8 mouse cellular contexts compared by ENCODE assay signal in the genomic region with DNA sequence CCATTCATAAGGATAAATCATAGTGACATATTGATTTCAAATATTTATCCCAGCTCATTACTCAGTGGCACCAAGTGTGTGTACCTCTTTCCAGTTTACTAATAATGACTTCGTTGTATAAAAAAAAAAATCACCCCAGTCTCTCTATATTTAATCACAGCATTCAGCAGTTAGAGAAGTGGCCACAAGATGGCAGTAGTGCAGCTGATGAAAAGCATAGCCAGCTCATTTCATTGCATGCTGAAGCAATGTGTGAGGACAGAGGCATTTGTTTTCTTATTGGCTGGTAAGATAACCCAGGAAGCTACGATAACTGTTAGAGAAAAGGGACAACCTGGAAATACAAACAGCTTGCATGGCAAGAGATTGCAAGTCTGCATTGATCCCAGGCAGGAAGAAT.
DNase-seq lines count a peak whose midpoint lies in the region; ATAC-seq and TF ChIP-seq lines count a peak whose summit lies in the region.
"Not testable (repeated sequence)": the region's sequence is repeated elsewhere in the genome, so short reads cannot be mapped to it uniquely, and the experiment has no call there.

No protein-coding gene starts in this region.

- H3K4me1 ChIP-seq in embryonic facial prominence, embryonic 10.5 days; kidney, postnatal 0 days (replicated peaks; ENCODE audit: insufficient read depth, low read length); midbrain, embryonic 10.5 days: not testable (repeated sequence)

- H3K27me3 ChIP-seq in embryonic facial prominence, embryonic 10.5 days (replicated peaks; ENCODE audit: low read depth, poor library complexity, severe bottlenecking); kidney, postnatal 0 days (ENCODE audit: insufficient read depth, low read length); midbrain, embryonic 10.5 days (ENCODE audit: low read depth, poor library complexity, severe bottlenecking): not testable (repeated sequence)

- ATAC-seq in kidney, postnatal 0 days (replicated peaks; ENCODE audit: low FRiP score, low read depth): not testable (repeated sequence)

- intact Hi-C loops in heart, postnatal 14 days (cut with DNase I); left cerebral cortex, postnatal 25 days (cut with DNase I): not testable (repeated sequence)

- not testable (repeated sequence) for H3K9ac ChIP-seq in kidney, postnatal 0 days (ENCODE audit: low read depth, low read length)

- not testable (repeated sequence) for H3K9me3 ChIP-seq in embryonic facial prominence, embryonic 10.5 days; kidney, postnatal 0 days (replicated peaks; ENCODE audit: low read length); midbrain, embryonic 10.5 days (replicated peaks)

- WGBS in embryonic facial prominence, embryonic 10.5 days: 53% methylated on average over 2 of the region's 2 CpGs
- 41% methylated on average over 1 of the region's 2 CpGs for WGBS in kidney, postnatal 0 days
- WGBS in midbrain, embryonic 10.5 days: 63% methylated on average over 1 of the region's 2 CpGs

- DNase-seq in adrenal gland, postnatal 14 days: peak; percentile 46
- peak; percentile 9 for DNase-seq in embryonic facial prominence, embryonic 10.5 days (ENCODE audit: low spot score)
- peak; percentile 2 to 46 for DNase-seq in heart, postnatal 14 days
- DNase-seq in kidney, postnatal 0 days (ENCODE audit: low spot score): peak; percentile 34
- peak; percentile 17 to 25 for DNase-seq in left cerebral cortex, postnatal 25 days (ENCODE audit: low spot score in 2 of 2)
- DNase-seq in midbrain, embryonic 10.5 days (ENCODE audit: low spot score): peak; percentile 12
- DNase-seq in right cerebral cortex, adult 18-20 months: peak; percentile 27
- DNase-seq in thymus, postnatal 4 days: peak; percentile 77

- not testable (repeated sequence) for H3K36me3 ChIP-seq in embryonic facial prominence, embryonic 10.5 days (replicated peaks); kidney, postnatal 0 days (ENCODE audit: insufficient read depth, low read length); midbrain, embryonic 10.5 days

- not testable (repeated sequence) for H3K27ac ChIP-seq in embryonic facial prominence, embryonic 10.5 days (replicated peaks); kidney, postnatal 0 days; midbrain, embryonic 10.5 days (replicated peaks)

- H3K4me2 ChIP-seq in kidney, postnatal 0 days (ENCODE audit: low read length): not testable (repeated sequence)

- H3K4me3 ChIP-seq in embryonic facial prominence, embryonic 10.5 days; kidney, postnatal 0 days (replicated peaks; ENCODE audit: low read depth, low read length); midbrain, embryonic 10.5 days: not testable (repeated sequence)

- peak; percentile 61 for TF ChIP-seq CTCF in kidney, postnatal 0 days (IDR thresholded peaks at IDR 0.05; ENCODE audit: low read depth)

Comparison
In these comparisons a context has a peak if more than half of its experiments do, and no peak if none do; other contexts are left out.
1. DNase-seq: peak in every context shown above with its lines; median percentile 77 in thymus, postnatal 4 days; 46 in adrenal gland, postnatal 14 days; 34 in kidney, postnatal 0 days; 27 in right cerebral cortex, adult 18-20 months; 24 in heart, postnatal 14 days; 21 in left cerebral cortex, postnatal 25 days; 12 in midbrain, embryonic 10.5 days; 9 in embryonic facial prominence, embryonic 10.5 days.